Mouse (Mus musculus) left cerebral cortex, postnatal 25 days (tissue): ENCODE data around the gene Gpm6b. TPM values are rescaled to one million over a fixed set of nuclear protein-coding genes. Genes with fewer than 3 reads are reported as not detected.

Experiments
- total RNA-seq, 2 experiments: library from RNA; stranded (reverse); gene quantifications; 2 replicates each; pipeline ENCODE4 v1.2.3; 2021

Gene Gpm6b
- total RNA-seq, 2 experiments from 2014 or later = 729 to 756 TPM

Other genes starting within 250 kb of the Gpm6b start
- gene Gemin8, start 68.5 kb upstream of the Gpm6b start, total RNA-seq = 10 to 100 TPM; 12.4 to 13.1 TPM
- 10 to 100 TPM; 48.6 to 56.8 TPM for gene Trappc2, start 201.7 kb downstream of the Gpm6b start, total RNA-seq
- 1 to 10 TPM; 4.2 to 4.7 TPM for gene Ofd1, start 201.8 kb downstream of the Gpm6b start, total RNA-seq
- gene Rab9, start 241.0 kb downstream of the Gpm6b start, total RNA-seq = 10 to 100 TPM; 37.4 to 39.4 TPM